Mouse (Mus musculus) myocyte (in vitro differentiated cells): ENCODE data around the gene Gemin6. TPM values are rescaled to one million over a fixed set of nuclear protein-coding genes. Genes with fewer than 3 reads are reported as not detected.
A peak's percentile ranks its signal among the peaks of the same experiment; 100 is the strongest.
"Not testable (repeated sequence)": the region's sequence is repeated elsewhere in the genome, so short reads cannot be mapped to it uniquely, and the experiment has no call there.

ENCODE experiments used
- H3K27me3 ChIP-seq: one replicate; pipeline ENCODE4 v1.6.1; 2011; ENCODE audit not compliant: control insufficient read depth, insufficient read depth, insufficient read length
- H3K36me3 ChIP-seq: one replicate; pipeline ENCODE4 v1.6.1; 2011; ENCODE audit not compliant: control insufficient read depth, insufficient read depth
- H3K4me2 ChIP-seq: one replicate; pipeline ENCODE4 v1.6.1; 2011; ENCODE audit warnings: low read depth, control low read depth
- H3K4me3 ChIP-seq: one replicate; pipeline ENCODE4 v1.5.1; 2011; ENCODE audit warnings: mild to moderate bottlenecking, control low read depth, moderate library complexity
- H3K79me2 ChIP-seq: one replicate; pipeline ENCODE4 v1.6.1; 2011; ENCODE audit not compliant: control insufficient read depth, insufficient read depth
- H3ac ChIP-seq: one replicate; pipeline ENCODE4 v1.6.1; 2011; ENCODE audit not compliant: control insufficient read depth, insufficient read length
- CEBPB ChIP-seq: IDR thresholded peaks from 2 replicates; pipeline ENCODE4 v1.6.1; 2011; ENCODE audit warnings: mild to moderate bottlenecking, moderate library complexity; ENCODE audit not compliant: poor library complexity, insufficient read depth, severe bottlenecking
- E2F4 ChIP-seq: IDR thresholded peaks from one replicate; pipeline ENCODE4 v1.6.1; 2011; ENCODE audit warnings: mild to moderate bottlenecking, control low read depth, moderate library complexity; ENCODE audit not compliant: insufficient read depth
- MAX ChIP-seq: IDR thresholded peaks from one replicate; pipeline ENCODE4 v1.6.1; 2011; ENCODE audit warnings: low read depth, mild to moderate bottlenecking, control low read depth
- MYOD1 ChIP-seq, 3 experiments: IDR thresholded peaks; one replicate each; pipeline ENCODE4 v1.6.1; 2011; ENCODE audit warnings: control low read depth in 2 of 3, low read depth in 2 of 3, mild to moderate bottlenecking in 2 of 3, moderate library complexity in 1 of 3; ENCODE audit not compliant: insufficient read length in 2 of 3, control insufficient read depth in 1 of 3
- MYOG ChIP-seq, 3 experiments: IDR thresholded peaks; one replicate each; pipeline ENCODE4 v1.6.1; 2011; ENCODE audit warnings: control low read depth in 2 of 3, low read depth in 2 of 3, mild to moderate bottlenecking in 2 of 3; ENCODE audit not compliant: insufficient read length in 2 of 3, control insufficient read depth in 1 of 3, insufficient read depth in 1 of 3
- POLR2A ChIP-seq: IDR thresholded peaks from one replicate; pipeline ENCODE4 v1.6.1; 2011; ENCODE audit warnings: low read depth, mild to moderate bottlenecking, control low read depth, moderate library complexity; ENCODE audit not compliant: insufficient read length
- POLR2AphosphoS2 ChIP-seq: IDR thresholded peaks from one replicate; pipeline ENCODE4 v1.6.1; 2011; ENCODE audit warnings: low read depth, control low read depth; ENCODE audit not compliant: insufficient read length
- REST ChIP-seq: IDR thresholded peaks from one replicate; pipeline ENCODE4 v1.6.1; 2011; ENCODE audit warnings: mild to moderate bottlenecking, control low read depth, moderate library complexity; ENCODE audit not compliant: insufficient read depth, insufficient read length
- SRF ChIP-seq: IDR thresholded peaks from one replicate; pipeline ENCODE4 v1.6.1; 2011; ENCODE audit warnings: low read depth; ENCODE audit not compliant: control insufficient read depth, insufficient read length
- TCF12 ChIP-seq: IDR thresholded peaks from one replicate; pipeline ENCODE4 v1.6.1; 2011; ENCODE audit warnings: mild to moderate bottlenecking, control low read depth; ENCODE audit not compliant: poor library complexity, insufficient read depth, severe bottlenecking
- TCF3 ChIP-seq: IDR thresholded peaks from one replicate; pipeline ENCODE4 v1.6.1; 2011; ENCODE audit warnings: low read depth, control low read depth; ENCODE audit not compliant: insufficient read length
- USF1 ChIP-seq: IDR thresholded peaks from one replicate; pipeline ENCODE4 v1.6.1; 2011; ENCODE audit warnings: low read depth, mild to moderate bottlenecking, control low read depth, moderate library complexity
- polyA plus RNA-seq: library from polyadenylated mRNA; unstranded; fragments of >200 nt; fragmentation: generic; extraction: Trizol; gene quantifications from one replicate; pipeline ENCODE4 v1.2.1, GENCODE M21; 2012; ENCODE audit warnings: missing spikeins

Gene Gemin6
- polyA plus RNA-seq, 1 experiment, result 6.5 TPM

DNA sequence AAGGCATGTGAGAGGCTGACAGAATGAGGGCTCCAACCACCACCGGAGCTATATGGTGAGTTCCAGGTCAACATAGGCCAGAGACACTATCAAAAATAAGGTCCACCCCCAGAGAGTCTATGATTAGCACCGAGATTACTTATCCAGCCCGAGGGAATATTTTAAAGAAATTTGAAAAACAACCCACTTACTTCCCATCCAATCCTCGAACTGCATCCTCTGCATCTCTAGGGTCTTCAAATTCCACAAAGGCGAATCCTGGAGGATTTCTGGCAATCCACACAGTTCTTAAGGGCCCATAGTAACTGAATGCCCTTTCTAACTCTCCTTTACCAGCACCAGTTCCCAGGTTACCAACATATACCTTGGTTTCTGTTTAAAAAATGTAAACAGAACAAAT lies 18.6 kb upstream of the Gemin6 start:
- peaks cover 47% of the 10 kb centered on the region for H3K36me3 ChIP-seq

DNA sequence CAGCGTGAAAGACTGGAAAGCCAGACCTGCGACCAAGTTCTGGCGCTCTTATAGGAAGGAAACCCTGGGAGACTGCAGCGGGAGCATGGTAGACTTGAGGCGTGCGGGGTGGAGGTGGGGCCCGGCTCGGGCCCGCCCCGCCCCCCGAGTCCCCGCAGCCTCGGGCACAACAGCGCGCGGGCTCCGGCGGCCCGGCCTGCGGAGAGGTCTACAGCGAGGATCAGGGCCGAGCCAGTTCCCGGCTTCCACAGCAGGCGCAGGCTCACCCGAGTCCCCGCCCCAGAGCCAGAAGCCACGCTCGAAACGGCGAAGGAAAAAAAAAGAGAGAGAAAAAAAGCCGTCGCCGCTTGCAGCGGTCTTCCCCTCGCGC lies 18.0 kb upstream of the Gemin6 start:
- Histone ChIP-seq H3K79me2 (peaks cover 53% of the 10 kb centered on the region), H3K4me3 (peak overlapping the region; percentile 94), H3K36me3 (peaks cover 41% of the 10 kb centered on the region), H3ac (peak overlapping the region; percentile 86), H3K4me2 (peak overlapping the region; percentile 95), H3K27me3 (no peaks in the 10 kb centered on the region)
- no peak for TF ChIP-seq TCF12
- no peak for TF ChIP-seq MYOG (IDR thresholded peaks at IDR 0.05; ENCODE audit: control insufficient read depth in 1 of 3, insufficient read depth in 1 of 3, insufficient read length in 2 of 3, low read depth in 2 of 3)
- TF ChIP-seq TCF3, result no peak
- TF ChIP-seq SRF, result no peak
- TF ChIP-seq E2F4, result no peak
- TF ChIP-seq USF1, result no peak
- TF ChIP-seq MAX, result no peak
- TF ChIP-seq MYOD1 (IDR thresholded peaks at IDR 0.05; ENCODE audit: control insufficient read depth in 1 of 3, insufficient read length in 2 of 3, low read depth in 2 of 3), result no peak
- no peak for TF ChIP-seq POLR2A
- TF ChIP-seq CEBPB, result no peak

More for the DNA sequence above, 18.6 kb upstream of the Gemin6 start:
- peaks cover 58% of the 10 kb centered on the region for H3K79me2 ChIP-seq
- TF ChIP-seq TCF3 (no peak), MYOD1 (IDR thresholded peaks at IDR 0.05; ENCODE audit: control insufficient read depth in 1 of 3, insufficient read length in 2 of 3, low read depth in 2 of 3) (no peak), SRF (no peak), POLR2A (no peak), CEBPB (no peak), E2F4 (no peak), REST (no peak), MAX (no peak), TCF12 (no peak), USF1 (no peak), MYOG (IDR thresholded peaks at IDR 0.05; ENCODE audit: control insufficient read depth in 1 of 3, insufficient read depth in 1 of 3, insufficient read length in 2 of 3, low read depth in 2 of 3) (no peak), POLR2AphosphoS2 (no peak)
- H3K4me3 ChIP-seq, result peak overlapping the region; percentile 94
- peak overlapping the region; percentile 86 for H3ac ChIP-seq
- H3K4me2 ChIP-seq, result peak overlapping the region; percentile 95
- H3K27me3 ChIP-seq, result no peaks in the 10 kb centered on the region

DNA sequence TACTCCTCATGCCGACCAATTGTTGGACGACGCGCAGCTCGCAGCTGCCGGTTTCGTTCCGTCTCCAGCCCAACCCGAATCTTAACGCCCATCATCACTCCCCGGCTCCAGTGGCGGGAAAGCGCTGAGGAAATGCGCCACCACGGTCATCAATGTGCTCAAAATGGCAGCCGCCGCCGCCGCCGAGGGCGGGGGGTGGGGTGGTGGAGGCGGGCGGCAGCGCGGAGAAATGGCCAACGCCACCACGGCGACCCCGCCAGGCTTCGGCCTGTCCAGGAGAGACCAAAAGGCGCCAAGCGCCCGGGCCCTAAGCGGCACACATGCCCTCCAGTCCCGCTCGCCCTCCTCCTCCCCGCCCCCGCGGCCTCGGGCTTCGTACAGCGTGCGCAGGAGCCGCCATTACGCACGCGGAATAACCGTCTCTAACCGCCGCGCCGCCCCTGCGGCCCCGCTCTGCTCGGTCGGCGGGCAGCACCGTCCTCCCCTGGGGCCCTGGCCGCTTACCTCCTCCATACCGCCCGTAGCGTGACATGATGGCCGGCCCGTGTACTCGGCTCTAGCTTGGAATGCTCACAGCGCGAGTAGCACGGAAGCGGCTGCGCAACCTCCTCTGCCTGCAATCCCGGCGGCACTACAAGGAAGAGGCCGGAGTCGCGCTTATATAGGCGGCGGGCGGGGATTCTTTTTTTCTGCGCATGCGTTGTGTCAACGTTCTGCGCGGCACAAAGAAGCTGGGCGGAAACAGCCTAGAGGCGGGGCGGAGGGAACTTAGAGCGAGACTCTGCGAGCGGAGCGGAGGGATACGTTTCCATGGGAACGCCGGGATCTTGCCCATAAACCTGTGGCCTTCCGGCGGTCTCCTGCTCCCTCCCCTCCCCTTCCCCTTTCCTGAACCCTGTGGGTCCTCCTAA lies 17.3 kb upstream of the Gemin6 start, which contains the start of the genes Srsf7 and Ttc39d:
TSS of gene Srsf7 (minus strand) at position 637 of the 911 bp plus-strand sequence.
TSS of gene Ttc39d (plus strand) at position 790 of the 911 bp plus-strand sequence.
- H3K4me3 ChIP-seq, result peak within 1 kb of the TSS; percentile 94
- no peaks in the 10 kb centered on the region for H3K27me3 ChIP-seq
- H3K79me2 ChIP-seq, result peaks cover 47% of the 10 kb centered on the region
- H3ac ChIP-seq, result peak within 1 kb of the TSS; percentile 86
- TF ChIP-seq POLR2AphosphoS2, result peak; percentile 100
- no peak for TF ChIP-seq USF1
- no peak for TF ChIP-seq SRF
- 0 out of 2 replicates have a peak, but pooled peaks have one; percentile 27 for TF ChIP-seq CEBPB
- peak in 1 of 3 experiments; percentile 30 for TF ChIP-seq MYOD1 (IDR thresholded peaks at IDR 0.05; ENCODE audit: control insufficient read depth in 1 of 3, insufficient read length in 2 of 3, low read depth in 2 of 3)
- no peak for TF ChIP-seq MYOG (IDR thresholded peaks at IDR 0.05; ENCODE audit: control insufficient read depth in 1 of 3, insufficient read depth in 1 of 3, insufficient read length in 2 of 3, low read depth in 2 of 3)
- no peak for TF ChIP-seq TCF12
- peak; percentile 100 for TF ChIP-seq POLR2A
- peak; percentile 3 for TF ChIP-seq TCF3
- peak; percentile 63 for TF ChIP-seq E2F4
- peak; percentile 56 for TF ChIP-seq REST
- no peak for TF ChIP-seq MAX
- H3K36me3 ChIP-seq, result peaks cover 34% of the 10 kb centered on the region
- peak within 1 kb of the TSS; percentile 98 for H3K4me2 ChIP-seq

DNA sequence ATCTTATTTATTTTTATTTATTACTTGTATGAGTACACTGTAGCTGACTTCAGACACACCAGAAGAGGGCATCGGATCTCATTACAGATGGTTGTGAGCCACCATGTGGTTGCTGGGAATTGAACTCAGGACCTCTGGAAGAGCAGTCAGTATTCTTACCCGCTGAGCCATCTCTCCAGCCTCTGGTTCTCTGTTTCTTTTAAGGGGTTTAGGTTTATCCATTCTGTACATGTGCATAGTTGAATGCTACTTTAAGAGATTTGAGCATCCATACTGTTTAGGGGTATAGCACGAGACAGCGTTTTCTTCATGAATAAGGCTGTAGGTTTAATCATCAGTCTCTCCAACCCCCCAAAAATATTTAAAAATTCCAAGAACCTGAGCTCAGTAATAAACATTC lies 10.2 kb upstream of the Gemin6 start:
- not testable (repeated sequence) for H3ac ChIP-seq, H3K27me3 ChIP-seq, H3K4me3 ChIP-seq, H3K4me2 ChIP-seq, H3K36me3 ChIP-seq, H3K79me2 ChIP-seq

DNA sequence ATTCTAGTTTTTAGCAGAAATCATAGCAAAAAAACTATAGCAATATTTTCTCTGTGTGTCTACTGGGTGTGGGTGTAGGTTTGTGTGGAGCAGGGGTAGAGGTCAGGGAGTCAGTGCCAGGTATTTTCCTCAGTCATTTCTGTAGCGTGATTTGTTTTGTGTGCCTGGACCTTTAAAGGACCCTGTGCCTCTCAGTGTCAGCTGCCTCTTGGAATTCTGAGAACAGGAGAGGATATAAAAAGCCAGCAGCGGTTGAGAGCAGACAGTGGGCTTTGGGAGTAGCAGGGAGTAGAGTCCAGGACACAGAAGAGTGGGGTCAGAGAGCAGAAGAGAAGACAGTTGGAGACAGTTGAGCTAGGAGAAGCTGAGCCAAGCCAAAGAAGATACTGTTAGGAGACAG lies 4.1 kb upstream of the Gemin6 start:
- no peak overlapping the region for H3ac ChIP-seq
- TF ChIP-seq E2F4 (no peak), MAX (no peak), REST (no peak), TCF3 (no peak), TCF12 (no peak), USF1 (no peak), POLR2A (no peak), MYOG (IDR thresholded peaks at IDR 0.05; ENCODE audit: control insufficient read depth in 1 of 3, insufficient read depth in 1 of 3, insufficient read length in 2 of 3, low read depth in 2 of 3) (no peak), POLR2AphosphoS2 (no peak), CEBPB (no peak)
- no peak overlapping the region for H3K4me2 ChIP-seq
- no peaks in the 10 kb centered on the region for H3K27me3 ChIP-seq
- H3K36me3 ChIP-seq, result no peaks in the 10 kb centered on the region
- H3K79me2 ChIP-seq, result no peaks in the 10 kb centered on the region
- no peak overlapping the region for H3K4me3 ChIP-seq
